14 mouse cellular contexts compared by ENCODE assay signal in the genomic region with DNA sequence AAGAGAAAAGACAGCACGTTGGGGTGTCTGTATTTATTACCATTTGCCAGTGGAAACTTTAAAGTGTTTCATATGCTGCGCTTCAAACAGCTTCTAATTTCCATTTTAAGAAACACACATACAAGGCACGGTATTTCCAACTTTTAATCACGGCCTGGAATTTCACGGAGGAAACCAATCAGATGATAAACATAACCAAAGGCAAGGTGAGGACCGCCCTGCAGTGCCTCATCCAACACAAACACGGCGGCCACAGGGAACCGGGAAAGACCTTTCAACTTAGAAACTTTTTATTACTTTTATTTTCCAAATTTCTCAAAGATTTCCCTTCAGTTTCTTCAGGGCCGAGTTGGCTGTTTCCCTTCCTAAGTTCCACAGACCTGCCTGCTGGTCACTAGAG. TPM values are rescaled to one million over a fixed set of nuclear protein-coding genes. Genes with fewer than 3 reads are reported as not detected.
DNase-seq lines count a peak whose midpoint lies in the region; ATAC-seq and TF ChIP-seq lines count a peak whose summit lies in the region.
"Had no signal": no experiment of that assay in that cellular context is flagged by ENCODE, and none has a peak within 500 bp of the region (broad histone marks: within the 10 kb centered on the region; RNA-seq: fewer than 3 reads in every experiment).

No protein-coding gene starts in this region.

- peak overlapping the region; percentile 2; the same call in 1 of the 2 replicates for H3K4me3 ChIP-seq in kidney, embryonic 14.5 days (ENCODE audit: low read length)
- H3K4me3 ChIP-seq in embryonic facial prominence, embryonic 10.5 days = peak overlapping the region; percentile 98; the same call in 1 of the 2 replicates
- peak overlapping the region; percentile 99; the same call in 1 of the 2 replicates for H3K4me3 ChIP-seq in embryonic fibroblast, embryonic 13.5 days (ENCODE audit: insufficient read depth, low read length)
- no peak overlapping the region for H3K4me3 ChIP-seq in liver, embryonic 15.5 days (replicated peaks)

- H3K4me2 ChIP-seq in kidney, embryonic 14.5 days (replicated peaks; ENCODE audit: low read depth, low read length) = peak overlapping the region; percentile 89
- H3K4me2 ChIP-seq in liver, embryonic 15.5 days = peak overlapping the region; percentile 74; the same call in 1 of the 2 replicates

- no peak for TF ChIP-seq POLR2A in embryonic fibroblast, embryonic 13.5 days (IDR thresholded peaks at IDR 0.05; ENCODE audit: low read depth, low read length)

- H3K4me1 ChIP-seq in kidney, embryonic 14.5 days (ENCODE audit: control insufficient read depth, insufficient read depth, low read length) = peaks cover 25% of the 10 kb centered on the region
- H3K4me1 ChIP-seq in embryonic facial prominence, embryonic 10.5 days = peaks cover 50% of the 10 kb centered on the region
- H3K4me1 ChIP-seq in embryonic fibroblast, embryonic 13.5 days (ENCODE audit: control insufficient read depth, insufficient read depth, low read length) = no peaks in the 10 kb centered on the region
- peaks cover 42% of the 10 kb centered on the region for H3K4me1 ChIP-seq in liver, embryonic 15.5 days (replicated peaks)

- WGBS in kidney, embryonic 14.5 days = 59% methylated on average over 10 of the region's 10 CpGs
- WGBS in embryonic facial prominence, embryonic 10.5 days = 86% methylated on average over 10 of the region's 10 CpGs
- WGBS in liver, embryonic 15.5 days (ENCODE audit: insufficient replicate concordance) = 62% methylated on average over 10 of the region's 10 CpGs

- DNase-seq in kidney, postnatal 36 days = no peak
- DNase-seq in embryonic facial prominence, embryonic 10.5 days (ENCODE audit: low spot score) = no peak
- no peak for DNase-seq in ovary, adult 18-20 months (ENCODE audit: low spot score)
- DNase-seq in adrenal gland, adult 8-10 months = no peak
- no peak for DNase-seq in spleen, postnatal 4 days (ENCODE audit: low spot score in 2 of 2)
- DNase-seq: adrenal gland, postnatal 14 days; cerebellum, postnatal 25 days; retina, postnatal 1 day; thymus, postnatal 25 days had no signal

- no peaks in the 10 kb centered on the region for H3K36me3 ChIP-seq in kidney, embryonic 14.5 days (ENCODE audit: control insufficient read depth, insufficient read depth, low read length)
- no peaks in the 10 kb centered on the region for H3K36me3 ChIP-seq in embryonic facial prominence, embryonic 10.5 days (replicated peaks)
- no peaks in the 10 kb centered on the region for H3K36me3 ChIP-seq in liver, embryonic 15.5 days (replicated peaks)
- H3K36me3 ChIP-seq: G1E had no signal

- no peak overlapping the region for H3K27ac ChIP-seq in kidney, embryonic 14.5 days (ENCODE audit: low read depth, low read length)
- H3K27ac ChIP-seq in embryonic facial prominence, embryonic 10.5 days (replicated peaks) = no peak overlapping the region
- H3K27ac ChIP-seq in embryonic fibroblast, embryonic 13.5 days (ENCODE audit: insufficient read depth, low read length) = no peak overlapping the region
- no peak overlapping the region for H3K27ac ChIP-seq in liver, embryonic 15.5 days (replicated peaks)

- H3K9me3 ChIP-seq in kidney, embryonic 14.5 days (ENCODE audit: control insufficient read depth, low read length) = no peaks in the 10 kb centered on the region
- no peaks in the 10 kb centered on the region for H3K9me3 ChIP-seq in embryonic facial prominence, embryonic 10.5 days
- no peaks in the 10 kb centered on the region for H3K9me3 ChIP-seq in liver, embryonic 15.5 days (replicated peaks)

- H3K9ac ChIP-seq in kidney, embryonic 14.5 days (ENCODE audit: low read depth, low read length) = no peak overlapping the region
- H3K9ac ChIP-seq in liver, embryonic 15.5 days = no peak overlapping the region

- no peak for ATAC-seq in kidney, embryonic 14.5 days (ENCODE audit: low FRiP score, low TSS enrichment)
- no peak for ATAC-seq in liver, embryonic 15.5 days (ENCODE audit: insufficient read depth)

- H3K27me3 ChIP-seq in kidney, embryonic 14.5 days (ENCODE audit: control insufficient read depth, insufficient read depth, low read length) = no peaks in the 10 kb centered on the region
- no peaks in the 10 kb centered on the region for H3K27me3 ChIP-seq in embryonic facial prominence, embryonic 10.5 days (replicated peaks; ENCODE audit: low read depth, poor library complexity, severe bottlenecking)
- H3K27me3 ChIP-seq in liver, embryonic 15.5 days = peaks cover 60% of the 10 kb centered on the region

- TF ChIP-seq CTCF in embryonic fibroblast, embryonic 13.5 days (IDR thresholded peaks at IDR 0.05; ENCODE audit: borderline replicate concordance, insufficient read depth, low read length) = no peak

RNA-seq across cellular contexts. Expression of gene Cdc42bpb, which starts 2.8 kb away (rescaled TPM):
- polyA plus RNA-seq in kidney, embryonic 14.5 days (2014; fragmentation: Nextera tagmentation; extraction: Ambion mirVana) = 43.4 and 44.3 TPM in 2 replicates
- polyA plus RNA-seq in embryonic facial prominence, embryonic 10.5 days (2016; fragmentation: Nextera tagmentation; extraction: Ambion mirVana) = 32.6 and 32.7 TPM in 2 replicates
- polyA plus RNA-seq in embryonic fibroblast, embryonic 13.5 days (2011; ENCODE audit: insufficient read length, low read depth, missing spikeins) = 60.0 and 71.1 TPM in 2 replicates
- 6.6 and 9.4 TPM in 2 replicates for polyA plus RNA-seq in liver, embryonic 15.5 days (2015; fragmentation: Nextera tagmentation; extraction: Ambion mirVana)
- 100 to 1,000 TPM; 112 to 162 (median 141) TPM for total RNA-seq in adrenal gland, adult 8-10 months (2022)
- total RNA-seq: G1E had no signal
- polyA plus RNA-seq: G1E had no signal

RNA-seq across cellular contexts. Expression of gene Lbhd2, which starts 31.9 kb away (rescaled TPM):
- 5.8 and 9.9 TPM in 2 replicates for polyA plus RNA-seq in kidney, embryonic 14.5 days (2014; fragmentation: Nextera tagmentation; extraction: Ambion mirVana)
- not detected in 2 replicates for polyA plus RNA-seq in embryonic facial prominence, embryonic 10.5 days (2016; fragmentation: Nextera tagmentation; extraction: Ambion mirVana)
- not detected in 2 replicates for polyA plus RNA-seq in embryonic fibroblast, embryonic 13.5 days (2011; ENCODE audit: insufficient read length, low read depth, missing spikeins)
- polyA plus RNA-seq in liver, embryonic 15.5 days (2015; fragmentation: Nextera tagmentation; extraction: Ambion mirVana) = not detected in 2 replicates
- total RNA-seq in adrenal gland, adult 8-10 months (2022) = 1 to 10 TPM in 1 of 4 experiments, under 1 TPM in 3; 0.67 to 1.0 (median 0.78) TPM
- total RNA-seq: G1E; megakaryocyte, adult 5-6 weeks had no signal
- polyA plus RNA-seq: G1E had no signal

RNA-seq across cellular contexts. Expression of gene Exoc3l4, which starts 42.1 kb away (rescaled TPM):
- 10.8 and 10.9 TPM in 2 replicates for polyA plus RNA-seq in kidney, embryonic 14.5 days (2014; fragmentation: Nextera tagmentation; extraction: Ambion mirVana)
- 5.7 and 7.0 TPM in 2 replicates for polyA plus RNA-seq in embryonic facial prominence, embryonic 10.5 days (2016; fragmentation: Nextera tagmentation; extraction: Ambion mirVana)
- polyA plus RNA-seq in embryonic fibroblast, embryonic 13.5 days (2011; ENCODE audit: insufficient read length, low read depth, missing spikeins) = 6.2 and 6.4 TPM in 2 replicates
- 22.5 and 23.5 TPM in 2 replicates for polyA plus RNA-seq in liver, embryonic 15.5 days (2015; fragmentation: Nextera tagmentation; extraction: Ambion mirVana)
- 10 to 100 TPM in 1 of 4 experiments, 1 to 10 TPM in 3; 3.2 to 10.0 (median 7.8) TPM for total RNA-seq in adrenal gland, adult 8-10 months (2022)
- polyA plus RNA-seq: G1E had no signal
